Mouse (Mus musculus) 3134 (cell line): ENCODE measurements around the gene Cnbd2.

ENCODE experiments used
- DNase-seq: peaks from one replicate; pipeline ENCODE4 v3.0.0-alpha.2; 2011; ENCODE audit warnings: low spot score; ENCODE audit not compliant: insufficient read length; ENCODE audit errors: extremely low read depth

Gene Cnbd2

GRCm38 (mm10) chr2:156310945-156311344 lies 1.2 kb upstream of the Cnbd2 start:
- DNase-seq, result no peak

GRCm38 (mm10) chr2:156311441-156311840 lies 658 bp upstream of the Cnbd2 start:
- no peak for DNase-seq

- DNase-seq, result no peak
Measured at GRCm38 (mm10) chr2:156311841-156312291, 233 bp upstream of the Cnbd2 start.

GRCm38 (mm10) chr2:156313153-156313552 lies 1.1 kb downstream of the Cnbd2 start:
- no peak for DNase-seq

GRCm38 (mm10) chr2:156314811-156315210 lies 2.7 kb downstream of the Cnbd2 start:
- DNase-seq, result no peak

- no peak for DNase-seq
Measured at GRCm38 (mm10) chr2:156318491-156318890, 6.4 kb downstream of the Cnbd2 start.

GRCm38 (mm10) chr2:156321538-156321937 lies 9.4 kb downstream of the Cnbd2 start:
- DNase-seq, result no peak

GRCm38 (mm10) chr2:156324116-156324588 lies 12.1 kb downstream of the Cnbd2 start:
- DNase-seq, result no peak

- DNase-seq, result peak; percentile 43
Measured at GRCm38 (mm10) chr2:156324681-156325080, 12.6 kb downstream of the Cnbd2 start.

- no peak for DNase-seq
Measured at GRCm38 (mm10) chr2:156330681-156331080, 18.6 kb downstream of the Cnbd2 start.

GRCm38 (mm10) chr2:156331446-156331965 lies 19.4 kb downstream of the Cnbd2 start:
- no peak for DNase-seq

GRCm38 (mm10) chr2:156340078-156340477 lies 28.0 kb downstream of the Cnbd2 start:
- no peak for DNase-seq

- DNase-seq, result peak; percentile 47
Measured at GRCm38 (mm10) chr2:156344775-156345532, 32.9 kb downstream of the Cnbd2 start.

GRCm38 (mm10) chr2:156348812-156349211 lies 36.7 kb downstream of the Cnbd2 start:
- DNase-seq, result no peak

- DNase-seq, result no peak
Measured at GRCm38 (mm10) chr2:156349286-156349848, 37.3 kb downstream of the Cnbd2 start.

GRCm38 (mm10) chr2:156351243-156351642 lies 39.1 kb downstream of the Cnbd2 start:
- DNase-seq, result no peak

GRCm38 (mm10) chr2:156352413-156353165 lies 40.5 kb downstream of the Cnbd2 start:
- no peak for DNase-seq

GRCm38 (mm10) chr2:156353265-156353692 lies 41.2 kb downstream of the Cnbd2 start:
- peak; percentile 22 for DNase-seq

GRCm38 (mm10) chr2:156356031-156356430 lies 43.9 kb downstream of the Cnbd2 start:
- DNase-seq, result no peak

- DNase-seq, result no peak
Measured at GRCm38 (mm10) chr2:156368465-156368864, 56.4 kb downstream of the Cnbd2 start.

- no peak for DNase-seq
Measured at GRCm38 (mm10) chr2:156370896-156371295, 58.8 kb downstream of the Cnbd2 start.
